Mouse (Mus musculus): ENCODE data around the gene Irx5. TPM values are rescaled to one million over a fixed set of nuclear protein-coding genes. Genes with fewer than 3 reads are reported as not detected.

Gene Irx5
- total and polyA plus RNA-seq, 3 experiments, result 5.7 to 11.5 (median 6.2) TPM

GRCm38 (mm10) chr8:92408092-92408491 is 50.7 kb downstream of the Irx5 start:
- no peak for TF ChIP-seq POLR2A (IDR thresholded peaks at IDR 0.05; ENCODE audit: insufficient read depth, low read depth, low read length)
- no peak for TF ChIP-seq EP300 (IDR thresholded peaks at IDR 0.05; ENCODE audit: insufficient read depth, low read depth, low read length)
- no peak for TF ChIP-seq CTCF (IDR thresholded peaks at IDR 0.05)
- H3K4me3 ChIP-seq, result no peak overlapping the region
- no peak overlapping the region for H3K27ac ChIP-seq
- no peaks in the 10 kb centered on the region for H3K79me2 ChIP-seq (replicated peaks; ENCODE audit: control insufficient read depth, insufficient read depth, low read length)
- intact Hi-C loops (cut with DNase I), result no loop called here
- H3K4me1 ChIP-seq (ENCODE audit: control insufficient read depth, insufficient read depth, low read length), result no peaks in the 10 kb centered on the region
- DNase-seq, result no peak
- H3K36me3 ChIP-seq (ENCODE audit: control insufficient read depth, insufficient read depth, low read length), result no peaks in the 10 kb centered on the region
- 82% methylated on average over 7 of the region's 7 CpGs for WGBS
- H3K9ac ChIP-seq (ENCODE audit: low read depth, low read length), result no peak overlapping the region
- no peaks in the 10 kb centered on the region; the same call in 1 of the 2 replicates for H3K27me3 ChIP-seq (ENCODE audit: control insufficient read depth, insufficient read depth, low read length)

- no peak for DNase-seq
- no peaks in the 10 kb centered on the region for H3K79me2 ChIP-seq (replicated peaks; ENCODE audit: control insufficient read depth, insufficient read depth, low read length)
- H3K27me3 ChIP-seq (ENCODE audit: control insufficient read depth, insufficient read depth, low read length), result no peaks in the 10 kb centered on the region
- no peak overlapping the region for H3K27ac ChIP-seq
- TF ChIP-seq POLR2A (IDR thresholded peaks at IDR 0.05; ENCODE audit: insufficient read depth, low read depth, low read length), result no peak
- no peak for TF ChIP-seq EP300 (IDR thresholded peaks at IDR 0.05; ENCODE audit: insufficient read depth, low read depth, low read length)
- no peak for TF ChIP-seq CTCF (IDR thresholded peaks at IDR 0.05)
- no peaks in the 10 kb centered on the region for H3K36me3 ChIP-seq (ENCODE audit: control insufficient read depth, insufficient read depth, low read length)
- intact Hi-C loops (cut with DNase I), result no loop called here
- 76% methylated on average over 6 of the region's 6 CpGs for WGBS
- H3K4me3 ChIP-seq, result no peak overlapping the region
- H3K4me1 ChIP-seq (ENCODE audit: control insufficient read depth, insufficient read depth, low read length), result no peaks in the 10 kb centered on the region
- H3K9ac ChIP-seq (ENCODE audit: low read depth, low read length), result no peak overlapping the region
Measured at GRCm38 (mm10) chr8:92413583-92413982, 56.2 kb downstream of the Irx5 start.

- no peak for DNase-seq
- WGBS, result 48% methylated on average over 7 of the region's 7 CpGs
- no peaks in the 10 kb centered on the region for H3K79me2 ChIP-seq (replicated peaks; ENCODE audit: control insufficient read depth, insufficient read depth, low read length)
- H3K9ac ChIP-seq (ENCODE audit: low read depth, low read length), result no peak overlapping the region
- H3K27me3 ChIP-seq (ENCODE audit: control insufficient read depth, insufficient read depth, low read length), result no peaks in the 10 kb centered on the region
- no peak overlapping the region for H3K27ac ChIP-seq
- no peaks in the 10 kb centered on the region for H3K36me3 ChIP-seq (ENCODE audit: control insufficient read depth, insufficient read depth, low read length)
- TF ChIP-seq EP300 (IDR thresholded peaks at IDR 0.05; ENCODE audit: insufficient read depth, low read depth, low read length) (no peak), CTCF (IDR thresholded peaks at IDR 0.05) (no peak), POLR2A (IDR thresholded peaks at IDR 0.05; ENCODE audit: insufficient read depth, low read depth, low read length) (no peak)
- no peak overlapping the region for H3K4me3 ChIP-seq
- intact Hi-C loops (cut with DNase I), result no loop called here
- H3K4me1 ChIP-seq (ENCODE audit: control insufficient read depth, insufficient read depth, low read length), result no peaks in the 10 kb centered on the region
Measured at GRCm38 (mm10) chr8:92420666-92421065, 63.2 kb downstream of the Irx5 start.

Measured in heart, adult 2 months (tissue).